Mouse (Mus musculus) heart, postnatal 10 days (tissue): Measurements from ENCODE around the gene Lrfn4. TPM values are rescaled to one million over a fixed set of nuclear protein-coding genes. Genes with fewer than 3 reads are reported as not detected.

ENCODE experiments used
- DNase-seq, 2 experiments: peaks; one replicate each; pipeline ENCODE4 v3.0.0; 2021
- intact Hi-C: fragments of 180-260 bp; cut with DNase I; formaldehyde crosslinking; loops from one replicate; pipeline ENCODE4 v1.15.1; 2025
- microRNA-seq, 2 experiments: library from miRNA; unstranded; fragments of <30 nt; microRNA quantifications; one replicate each; pipeline ENCODE4 v1.2.0; 2022
- total RNA-seq, 2 experiments: library from RNA; stranded (reverse); gene quantifications; 2 replicates each; pipeline ENCODE4 v1.2.3; 2021

Gene Lrfn4
- total RNA-seq, 2 experiments from 2014 or later: 12.6 to 16.0 TPM

- no peak for DNase-seq
- intact Hi-C loops: no loop called here
Measured at GRCm38 (mm10) chr19:4571658-4572057, 43.8 kb downstream of the Lrfn4 start.

GRCm38 (mm10) chr19:4570815-4571214 is 44.7 kb downstream of the Lrfn4 start:
- intact Hi-C loops: no loop called here
- DNase-seq: no peak

DNA sequence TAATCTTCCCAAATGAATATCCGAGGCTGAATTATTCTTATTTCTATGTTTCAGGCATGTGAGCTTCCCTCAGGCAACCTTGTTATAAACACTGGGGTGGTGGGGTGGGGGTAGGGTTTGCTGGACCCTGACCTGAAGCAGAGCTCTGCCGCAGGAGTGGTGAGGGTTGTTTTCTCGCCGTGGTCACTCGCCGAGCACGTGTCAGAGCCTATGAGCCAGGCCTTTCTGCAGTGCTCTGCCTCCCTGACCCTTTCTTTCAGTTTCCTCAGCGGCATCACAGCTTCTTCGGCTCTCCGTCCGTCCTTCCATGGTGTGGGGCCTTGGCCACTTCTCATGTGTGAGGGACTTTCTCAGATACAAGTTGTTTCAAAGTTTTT is 45.2 kb downstream of the Lrfn4 start:
- DNase-seq: no peak
- intact Hi-C loops: no loop called here

GRCm38 (mm10) chr19:4569356-4570236 is 45.9 kb downstream of the Lrfn4 start:
- no peak for DNase-seq
- intact Hi-C loops: no loop called here

- intact Hi-C loops: no loop called here
Measured at GRCm38 (mm10) chr19:4568832-4569231, 46.6 kb downstream of the Lrfn4 start.

DNA sequence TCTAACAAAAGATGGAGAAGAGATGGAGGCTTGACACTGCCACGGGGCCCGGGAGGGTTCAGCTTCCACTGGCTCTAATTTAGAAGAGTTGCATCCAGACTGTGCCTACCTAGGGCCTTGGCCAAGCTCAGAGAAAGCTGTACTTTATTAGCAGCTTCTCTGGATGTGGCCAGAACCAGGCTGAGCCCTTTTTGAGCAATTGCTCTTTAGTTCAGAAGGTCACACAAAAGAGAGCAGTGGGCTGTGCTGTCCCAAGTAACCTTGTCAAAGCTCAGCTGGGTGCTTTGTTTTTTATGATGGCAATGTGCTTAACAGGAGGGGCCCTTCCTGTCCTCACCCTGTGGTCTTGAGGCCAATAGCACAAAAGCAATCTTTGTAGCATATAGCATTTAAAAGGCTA is 47.8 kb downstream of the Lrfn4 start:
- intact Hi-C loops: no loop called here
- no peak for DNase-seq

More at GRCm38 (mm10) chr19:4568832-4569231, 46.6 kb downstream of the Lrfn4 start:
- DNase-seq: peak in 1 of 2 experiments; percentile 6

- intact Hi-C loops: no loop called here
Measured at GRCm38 (mm10) chr19:4566880-4567279, 48.6 kb downstream of the Lrfn4 start.

DNA sequence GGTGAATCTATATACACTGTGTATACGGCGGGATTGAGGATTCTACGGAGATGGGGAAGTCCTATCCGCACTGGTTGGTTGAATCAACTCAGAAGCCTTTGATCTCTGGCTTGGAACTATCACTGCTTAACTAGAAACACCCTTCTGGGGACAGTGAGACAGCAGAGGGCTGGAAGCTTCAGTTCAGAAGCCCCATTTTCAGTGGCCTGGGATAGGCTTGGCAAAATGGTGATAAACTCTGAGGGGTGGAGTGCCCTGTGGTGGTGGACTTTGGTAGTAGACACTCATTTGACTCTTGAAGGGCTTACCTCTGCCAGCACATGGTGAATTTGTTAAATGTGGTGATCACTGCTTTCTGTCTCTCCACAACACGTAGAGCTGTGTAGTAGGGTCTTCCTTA is 49.8 kb downstream of the Lrfn4 start:
- DNase-seq: no peak
- intact Hi-C loops: no loop called here

More at GRCm38 (mm10) chr19:4566880-4567279, 48.6 kb downstream of the Lrfn4 start:
- DNase-seq: no peak

Small RNA genes lying within 50 kb of the gene (microRNA-seq; reads per million reads assigned to microRNA genes)
- 0.24 to 1.0 reads per million in 2 experiments for gene Mir6986

Other genes starting within 250 kb of the Lrfn4 start
- gene Kdm2a, start 217.4 kb downstream of the Lrfn4 start, total RNA-seq: 10 to 100 TPM; 50.4 to 54.4 TPM
- gene Rhod, start 176.2 kb downstream of the Lrfn4 start, total RNA-seq: 10 to 100 TPM in 1 of 2 experiments, 1 to 10 TPM in 1; 8.5 to 10.6 TPM
- gene Syt12, start 138.2 kb downstream of the Lrfn4 start, total RNA-seq: 1 to 10 TPM in 1 of 2 experiments, under 1 TPM in 1; 0.47 to 2.7 TPM
- 1 to 10 TPM in 1 of 2 experiments, under 1 TPM in 1; 0.30 to 1.0 TPM for gene 2010003K11Rik, start 117.1 kb downstream of the Lrfn4 start, total RNA-seq
- gene Pcx, start 105.2 kb downstream of the Lrfn4 start, total RNA-seq: 10 to 100 TPM in 1 of 2 experiments, 1 to 10 TPM in 1; 7.1 to 22.9 TPM
- 10 to 100 TPM; 14.9 to 16.2 TPM for gene Rce1, start 10.0 kb upstream of the Lrfn4 start, total RNA-seq
- gene Gm960, start 83.0 kb upstream of the Lrfn4 start, total RNA-seq: not detected
- gene Sptbn2, start 95.5 kb upstream of the Lrfn4 start, total RNA-seq: under 1 TPM; 0.35 to 0.65 TPM
- gene Rbm4b, start 140.8 kb upstream of the Lrfn4 start, total RNA-seq: 1 to 10 TPM; 6.5 to 6.7 TPM
- 10 to 100 TPM; 43.1 to 49.2 TPM for gene Rbm4, start 178.2 kb upstream of the Lrfn4 start, total RNA-seq
- gene Gm21992, start 195.9 kb upstream of the Lrfn4 start, total RNA-seq: 10 to 100 TPM; 16.8 to 17.8 TPM
- gene Rbm14, start 196.0 kb upstream of the Lrfn4 start, total RNA-seq: 10 to 100 TPM; 33.8 to 34.6 TPM
- 10 to 100 TPM; 36.0 to 36.9 TPM for gene Ccs, start 223.7 kb upstream of the Lrfn4 start, total RNA-seq
- not detected for gene Ccdc87, start 223.7 kb upstream of the Lrfn4 start, total RNA-seq
- 10 to 100 TPM; 54.7 to 56.0 TPM for gene Ctsf, start 239.5 kb upstream of the Lrfn4 start, total RNA-seq